Mouse (Mus musculus) heart, adult 9 months (tissue): ENCODE data around the gene Chmp6.

Source experiments
- DNase-seq, 2 experiments: peaks; one replicate each; pipeline ENCODE4 v3.0.0; 2022; ENCODE audit warnings: low spot score in 2 of 2

Gene Chmp6

GRCm38 (mm10) chr11:119958856-119959255, 45.6 kb downstream of the Chmp6 start:
- no peak for DNase-seq

GRCm38 (mm10) chr11:119959714-119960113, 46.5 kb downstream of the Chmp6 start:
- no peak for DNase-seq

- no peak for DNase-seq
Measured at GRCm38 (mm10) chr11:119960671-119961070, 47.4 kb downstream of the Chmp6 start.

GRCm38 (mm10) chr11:119961511-119961910, 48.3 kb downstream of the Chmp6 start:
- no peak for DNase-seq

- DNase-seq, result no peak
Measured at GRCm38 (mm10) chr11:119965053-119965452, 51.8 kb downstream of the Chmp6 start.

GRCm38 (mm10) chr11:119966294-119966693, 53.1 kb downstream of the Chmp6 start:
- DNase-seq, result no peak

GRCm38 (mm10) chr11:119967401-119967800, 54.2 kb downstream of the Chmp6 start:
- DNase-seq, result no peak

- DNase-seq, result no peak
Measured at GRCm38 (mm10) chr11:119967892-119968291, 54.7 kb downstream of the Chmp6 start.
